In the genomic region with DNA sequence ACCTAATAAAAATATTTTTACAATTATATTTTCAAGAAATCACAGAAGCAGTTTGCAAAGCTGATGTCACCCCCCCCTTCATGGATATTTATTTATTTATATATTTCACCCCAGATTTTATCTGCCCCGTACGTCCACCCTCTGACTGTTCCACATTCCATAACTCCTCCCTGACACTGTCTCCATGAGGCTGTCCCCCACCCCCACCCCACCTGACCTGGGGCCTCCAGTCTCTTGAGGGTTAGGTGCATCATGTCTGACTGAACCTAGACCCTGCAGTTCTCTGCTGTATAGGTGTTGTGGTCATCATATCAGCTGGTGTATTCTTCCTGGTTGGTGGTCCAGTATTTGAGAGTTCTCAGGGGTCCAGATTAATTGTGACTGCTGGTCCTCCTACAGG, we compare ENCODE assay signal across 26 mouse cellular contexts.
A peak's percentile ranks its signal among the peaks of the same experiment; 100 is the strongest.
DNase-seq lines count a peak whose midpoint lies in the region; ATAC-seq and TF ChIP-seq lines count a peak whose summit lies in the region.
"Had no signal": no experiment of that assay in that cellular context is flagged by ENCODE, and none has a peak within 500 bp of the region (broad histone marks: within the 10 kb centered on the region; RNA-seq: fewer than 3 reads in every experiment).

No protein-coding gene starts in this region.

- 0 out of 2 replicates have a peak, but pooled peaks have one; percentile 42 for ATAC-seq in forebrain, embryonic 11.5 days (replicated peaks; ENCODE audit: low FRiP score)
- no peak for ATAC-seq in forebrain, embryonic 13.5 days
- ATAC-seq in hindbrain, embryonic 11.5 days (ENCODE audit: low FRiP score), result peak; percentile 56
- no peak for ATAC-seq in hindbrain, embryonic 16.5 days
- peak; percentile 54; the same call in 1 of the 2 replicates for ATAC-seq in limb, embryonic 11.5 days (ENCODE audit: insufficient number of reproducible peaks, low FRiP score, low TSS enrichment, low read depth)
- ATAC-seq in stomach, embryonic 14.5 days (ENCODE audit: insufficient number of reproducible peaks, insufficient read depth, low FRiP score, low read depth), result peak; percentile 49; the same call in 1 of the 2 replicates
- no peak for ATAC-seq in stomach, postnatal 0 days (ENCODE audit: low FRiP score, low TSS enrichment)
- ATAC-seq: activated CD4-positive, CD25-positive, alpha-beta regulatory T cell, adult 4 months; CD4-positive, CD25-positive, alpha-beta regulatory T cell, adult 4 months; forebrain, embryonic 14.5 days; forebrain, embryonic 16.5 days; Patski had no signal

- no peak for TF ChIP-seq EP300 in stomach, postnatal 0 days (optimal IDR thresholded peaks at IDR 0.05)

- DNase-seq in forebrain, embryonic 11.5 days (ENCODE audit: low spot score), result no peak
- no peak for DNase-seq in hindbrain, embryonic 11.5 days (ENCODE audit: low spot score)
- DNase-seq in limb, embryonic 11.5 days (ENCODE audit: low spot score), result no peak
- DNase-seq in limb, embryonic 10.5 days (ENCODE audit: low spot score), result no peak
- DNase-seq in stomach, postnatal 0 days (ENCODE audit: low spot score), result no peak
- DNase-seq: adrenal gland, adult 8-10 months; adrenal gland, postnatal 14 days; adrenal gland, postnatal 36 days; B cell, adult 2 months; cerebellum, adult 11-12 months; cerebellum, adult 2 months; cerebellum, adult 9-10 months; cerebellum, postnatal 10 days; cerebellum, postnatal 25 days had no signal

- no peak overlapping the region for H3K9ac ChIP-seq in forebrain, embryonic 11.5 days (ENCODE audit: low read length)
- no peak overlapping the region for H3K9ac ChIP-seq in forebrain, embryonic 13.5 days
- no peak overlapping the region for H3K9ac ChIP-seq in hindbrain, embryonic 11.5 days (ENCODE audit: low read depth, low read length)
- no peak overlapping the region for H3K9ac ChIP-seq in hindbrain, embryonic 16.5 days (ENCODE audit: low read depth, low read length)
- H3K9ac ChIP-seq in limb, embryonic 11.5 days (ENCODE audit: low read length), result no peak overlapping the region
- no peak overlapping the region for H3K9ac ChIP-seq in stomach, embryonic 14.5 days (replicated peaks; ENCODE audit: low read depth, low read length)
- H3K9ac ChIP-seq in stomach, postnatal 0 days (ENCODE audit: low read length), result no peak overlapping the region
- H3K9ac ChIP-seq: embryonic facial prominence, embryonic 12.5 days had no signal

- H3K4me3 ChIP-seq in forebrain, embryonic 11.5 days (ENCODE audit: low read depth, low read length), result no peak overlapping the region
- no peak overlapping the region for H3K4me3 ChIP-seq in forebrain, embryonic 13.5 days
- no peak overlapping the region for H3K4me3 ChIP-seq in hindbrain, embryonic 11.5 days (ENCODE audit: low read depth, low read length)
- no peak overlapping the region for H3K4me3 ChIP-seq in hindbrain, embryonic 16.5 days (ENCODE audit: low read length)
- H3K4me3 ChIP-seq in limb, embryonic 11.5 days (ENCODE audit: low read depth, low read length), result no peak overlapping the region
- no peak overlapping the region for H3K4me3 ChIP-seq in limb, embryonic 10.5 days
- no peak overlapping the region for H3K4me3 ChIP-seq in stomach, embryonic 14.5 days (ENCODE audit: low read depth, low read length)
- no peak overlapping the region for H3K4me3 ChIP-seq in stomach, postnatal 0 days (ENCODE audit: low read depth, low read length)
- H3K4me3 ChIP-seq: embryonic facial prominence, embryonic 10.5 days; embryonic facial prominence, embryonic 12.5 days had no signal

- no peaks in the 10 kb centered on the region for H3K4me1 ChIP-seq in forebrain, embryonic 11.5 days (replicated peaks; ENCODE audit: control insufficient read depth, insufficient read depth, low read length)
- no peaks in the 10 kb centered on the region for H3K4me1 ChIP-seq in forebrain, embryonic 13.5 days
- no peaks in the 10 kb centered on the region for H3K4me1 ChIP-seq in hindbrain, embryonic 11.5 days (replicated peaks; ENCODE audit: control insufficient read depth, insufficient read depth, low read length)
- no peaks in the 10 kb centered on the region for H3K4me1 ChIP-seq in hindbrain, embryonic 16.5 days (ENCODE audit: control insufficient read depth, insufficient read depth, low read depth, low read length)
- no peaks in the 10 kb centered on the region for H3K4me1 ChIP-seq in limb, embryonic 11.5 days (ENCODE audit: control insufficient read depth, insufficient read depth, low read length)
- H3K4me1 ChIP-seq in limb, embryonic 10.5 days, result no peaks in the 10 kb centered on the region
- H3K4me1 ChIP-seq in stomach, embryonic 14.5 days (ENCODE audit: control insufficient read depth, insufficient read depth, low read length), result no peaks in the 10 kb centered on the region
- H3K4me1 ChIP-seq in stomach, postnatal 0 days (replicated peaks; ENCODE audit: control insufficient read depth, insufficient read depth), result no peaks in the 10 kb centered on the region
- H3K4me1 ChIP-seq: embryonic facial prominence, embryonic 10.5 days; embryonic facial prominence, embryonic 12.5 days had no signal

- no peak overlapping the region for H3K27ac ChIP-seq in forebrain, embryonic 11.5 days (ENCODE audit: low read depth, low read length)
- no peak overlapping the region for H3K27ac ChIP-seq in forebrain, embryonic 13.5 days
- H3K27ac ChIP-seq in hindbrain, embryonic 11.5 days (ENCODE audit: low read depth, low read length), result no peak overlapping the region
- no peak overlapping the region for H3K27ac ChIP-seq in hindbrain, embryonic 16.5 days (ENCODE audit: low read depth, low read length)
- no peak overlapping the region for H3K27ac ChIP-seq in limb, embryonic 11.5 days (replicated peaks; ENCODE audit: low read depth, low read length)
- no peak overlapping the region for H3K27ac ChIP-seq in limb, embryonic 10.5 days
- H3K27ac ChIP-seq in stomach, embryonic 14.5 days (ENCODE audit: low read length), result no peak overlapping the region
- H3K27ac ChIP-seq in stomach, postnatal 0 days (replicated peaks), result no peak overlapping the region
- H3K27ac ChIP-seq: embryonic facial prominence, embryonic 10.5 days; embryonic facial prominence, embryonic 12.5 days had no signal

- H3K4me2 ChIP-seq in forebrain, embryonic 11.5 days (ENCODE audit: low read depth, low read length, severe bottlenecking), result no peak overlapping the region
- H3K4me2 ChIP-seq in forebrain, embryonic 13.5 days, result no peak overlapping the region
- H3K4me2 ChIP-seq in hindbrain, embryonic 11.5 days (replicated peaks; ENCODE audit: low read depth, low read length), result no peak overlapping the region
- no peak overlapping the region for H3K4me2 ChIP-seq in hindbrain, embryonic 16.5 days (ENCODE audit: low read length)
- H3K4me2 ChIP-seq in limb, embryonic 11.5 days (ENCODE audit: low read depth, severe bottlenecking), result no peak overlapping the region
- no peak overlapping the region for H3K4me2 ChIP-seq in stomach, embryonic 14.5 days (replicated peaks; ENCODE audit: low read depth, low read length)
- H3K4me2 ChIP-seq in stomach, postnatal 0 days (replicated peaks; ENCODE audit: low read depth), result no peak overlapping the region
- H3K4me2 ChIP-seq: embryonic facial prominence, embryonic 12.5 days had no signal

- H3K36me3 ChIP-seq in forebrain, embryonic 11.5 days (ENCODE audit: control insufficient read depth, insufficient read depth, low read length), result no peaks in the 10 kb centered on the region
- no peaks in the 10 kb centered on the region for H3K36me3 ChIP-seq in forebrain, embryonic 13.5 days (ENCODE audit: poor library complexity, severe bottlenecking)
- H3K36me3 ChIP-seq in hindbrain, embryonic 11.5 days (ENCODE audit: control insufficient read depth, insufficient read depth, low read length), result no peaks in the 10 kb centered on the region
- H3K36me3 ChIP-seq in hindbrain, embryonic 16.5 days (ENCODE audit: control insufficient read depth, insufficient read depth, low read length), result no peaks in the 10 kb centered on the region
- no peaks in the 10 kb centered on the region for H3K36me3 ChIP-seq in limb, embryonic 11.5 days (ENCODE audit: control insufficient read depth, insufficient read depth, low read length)
- H3K36me3 ChIP-seq in limb, embryonic 10.5 days, result no peaks in the 10 kb centered on the region
- no peaks in the 10 kb centered on the region for H3K36me3 ChIP-seq in stomach, embryonic 14.5 days (ENCODE audit: control insufficient read depth, insufficient read depth, low read length)
- H3K36me3 ChIP-seq in stomach, postnatal 0 days (ENCODE audit: control insufficient read depth, insufficient read depth, low read length), result no peaks in the 10 kb centered on the region
- H3K36me3 ChIP-seq: embryonic facial prominence, embryonic 10.5 days; embryonic facial prominence, embryonic 12.5 days; G1E had no signal

- H3K9me3 ChIP-seq in forebrain, embryonic 11.5 days (ENCODE audit: control insufficient read depth, low read length), result no peaks in the 10 kb centered on the region
- H3K9me3 ChIP-seq in forebrain, embryonic 13.5 days (replicated peaks), result no peaks in the 10 kb centered on the region
- no peaks in the 10 kb centered on the region for H3K9me3 ChIP-seq in hindbrain, embryonic 11.5 days (ENCODE audit: control insufficient read depth, low read length)
- H3K9me3 ChIP-seq in hindbrain, embryonic 16.5 days (ENCODE audit: control insufficient read depth, low read length), result no peaks in the 10 kb centered on the region
- no peaks in the 10 kb centered on the region for H3K9me3 ChIP-seq in limb, embryonic 11.5 days (ENCODE audit: control insufficient read depth, low read length)
- H3K9me3 ChIP-seq in limb, embryonic 10.5 days (replicated peaks), result no peaks in the 10 kb centered on the region
- no peaks in the 10 kb centered on the region for H3K9me3 ChIP-seq in stomach, embryonic 14.5 days (ENCODE audit: control insufficient read depth, low read depth, low read length)
- no peaks in the 10 kb centered on the region for H3K9me3 ChIP-seq in stomach, postnatal 0 days (ENCODE audit: control insufficient read depth, low read length)
- H3K9me3 ChIP-seq: embryonic facial prominence, embryonic 10.5 days; embryonic facial prominence, embryonic 12.5 days had no signal

- 91% methylated on average over 2 of the region's 2 CpGs for WGBS in forebrain, embryonic 11.5 days
- WGBS in forebrain, embryonic 13.5 days, result 95% methylated on average over 2 of the region's 2 CpGs
- WGBS in hindbrain, embryonic 11.5 days, result 81% methylated on average over 2 of the region's 2 CpGs
- WGBS in hindbrain, embryonic 16.5 days, result 93% methylated on average over 2 of the region's 2 CpGs
- 100% methylated on average over 2 of the region's 2 CpGs for WGBS in limb, embryonic 11.5 days
- WGBS in limb, embryonic 10.5 days, result 95% methylated on average over 2 of the region's 2 CpGs
- WGBS in stomach, embryonic 14.5 days, result 90% methylated on average over 2 of the region's 2 CpGs
- 100% methylated on average over 2 of the region's 2 CpGs for WGBS in stomach, postnatal 0 days

- H3K27me3 ChIP-seq in forebrain, embryonic 11.5 days (ENCODE audit: control insufficient read depth, insufficient read depth, low read length), result no peaks in the 10 kb centered on the region
- H3K27me3 ChIP-seq in forebrain, embryonic 13.5 days, result no peaks in the 10 kb centered on the region
- no peaks in the 10 kb centered on the region for H3K27me3 ChIP-seq in hindbrain, embryonic 11.5 days (ENCODE audit: control insufficient read depth, insufficient read depth, low read length)
- H3K27me3 ChIP-seq in hindbrain, embryonic 16.5 days (replicated peaks; ENCODE audit: control insufficient read depth, insufficient read depth, low read length), result no peaks in the 10 kb centered on the region
- no peaks in the 10 kb centered on the region for H3K27me3 ChIP-seq in limb, embryonic 11.5 days (ENCODE audit: control insufficient read depth, insufficient read depth, low read length)
- H3K27me3 ChIP-seq in limb, embryonic 10.5 days (ENCODE audit: low read depth, poor library complexity, severe bottlenecking), result no peaks in the 10 kb centered on the region
- H3K27me3 ChIP-seq in stomach, embryonic 14.5 days (ENCODE audit: control insufficient read depth, insufficient read depth, low read length), result no peaks in the 10 kb centered on the region
- no peaks in the 10 kb centered on the region for H3K27me3 ChIP-seq in stomach, postnatal 0 days (ENCODE audit: control insufficient read depth, insufficient read depth, low read length)
- H3K27me3 ChIP-seq: CH12.LX; embryonic facial prominence, embryonic 12.5 days; Patski had no signal

- no peak for TF ChIP-seq CTCF in stomach, postnatal 0 days (IDR thresholded peaks at IDR 0.05; ENCODE audit: low read depth)

Comparison
In these comparisons a context has a peak if more than half of its experiments do, and no peak if none do; other contexts are left out.
1. ATAC-seq: peak in forebrain, embryonic 11.5 days (single experiment), hindbrain, embryonic 11.5 days (single experiment), limb, embryonic 11.5 days (single experiment) and stomach, embryonic 14.5 days (single experiment); none in forebrain, embryonic 13.5 days (single experiment), hindbrain, embryonic 16.5 days (single experiment) and stomach, postnatal 0 days (single experiment).